Mouse (Mus musculus) embryo, embryonic 11 days (tissue): ENCODE data around the gene Rspo1.

Experiments used
- DNase-seq: peaks from one replicate; pipeline ENCODE4 v3.0.0-alpha.2; 2015

The Rspo1 gene

DNA sequence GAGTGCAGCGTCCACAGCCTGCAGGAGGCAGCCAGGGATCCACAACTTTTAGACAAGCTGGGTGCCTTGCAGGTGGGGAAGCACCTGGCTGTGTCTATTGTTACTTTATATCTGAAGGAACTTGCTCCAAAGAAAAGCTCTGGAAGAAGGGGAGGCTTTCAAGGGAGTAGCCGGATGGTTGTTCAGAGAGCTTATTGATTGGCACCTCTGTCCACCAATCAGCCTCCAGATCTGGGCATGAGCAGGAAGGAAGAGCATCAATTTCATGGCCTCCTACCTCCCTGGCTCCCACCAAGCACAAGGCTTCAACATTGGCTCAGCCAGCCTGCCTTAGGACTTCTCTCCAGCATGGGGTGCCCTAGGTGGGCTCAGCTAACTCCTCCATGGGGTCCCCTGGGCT is 12.9 kb upstream of the Rspo1 start:
- DNase-seq, result no peak

DNA sequence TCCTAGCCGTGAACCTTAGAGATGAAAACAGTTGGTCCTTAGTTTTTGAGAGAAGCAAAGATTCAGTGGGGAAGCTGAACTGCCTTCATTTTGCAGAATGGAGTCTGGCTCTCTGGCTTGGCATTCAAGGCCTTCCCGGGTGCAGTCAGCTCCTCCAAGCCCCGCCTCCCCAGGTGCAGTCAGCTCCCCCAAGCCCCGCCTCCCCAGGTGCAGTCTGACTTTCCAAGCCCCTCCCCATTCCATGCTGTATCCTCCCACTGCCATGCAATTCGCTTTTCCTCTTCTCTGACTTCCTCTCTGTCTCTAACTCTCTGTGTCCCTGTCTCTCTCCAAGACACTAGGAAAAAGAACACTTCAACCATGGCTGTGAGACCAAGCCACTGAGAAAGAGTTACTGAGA is 8.0 kb upstream of the Rspo1 start:
- no peak for DNase-seq

DNA sequence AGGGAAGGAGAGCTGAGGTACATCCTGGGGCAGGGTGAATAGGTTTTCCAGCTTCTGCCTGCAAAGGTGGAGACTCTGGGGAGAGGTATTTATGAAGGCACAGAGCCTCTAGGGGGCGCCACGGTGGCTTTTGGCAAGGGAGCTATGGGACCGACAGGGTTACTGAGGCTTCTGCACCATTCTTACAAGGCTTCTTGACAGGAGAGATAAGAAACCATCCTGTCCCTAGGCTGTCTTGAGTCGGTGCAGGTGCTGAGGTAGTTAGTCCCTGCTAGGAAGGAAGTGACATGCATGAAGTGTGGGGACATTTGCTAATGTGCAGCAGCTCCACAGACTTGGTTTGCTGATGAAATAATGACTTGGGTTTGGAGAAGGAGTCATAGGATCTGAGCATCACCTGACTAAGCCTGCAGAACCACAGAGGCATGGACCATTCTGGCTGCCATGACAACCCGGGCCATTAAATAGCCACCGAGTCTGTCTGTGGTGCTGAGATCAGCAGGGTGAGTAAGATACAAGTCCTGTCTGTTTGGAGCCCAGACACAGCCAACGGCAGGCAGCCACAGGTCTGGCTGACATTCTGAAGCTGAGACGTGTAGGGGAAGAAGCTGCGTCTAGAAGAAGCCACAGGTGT is 2.2 kb upstream of the Rspo1 start:
- no peak for DNase-seq

DNA sequence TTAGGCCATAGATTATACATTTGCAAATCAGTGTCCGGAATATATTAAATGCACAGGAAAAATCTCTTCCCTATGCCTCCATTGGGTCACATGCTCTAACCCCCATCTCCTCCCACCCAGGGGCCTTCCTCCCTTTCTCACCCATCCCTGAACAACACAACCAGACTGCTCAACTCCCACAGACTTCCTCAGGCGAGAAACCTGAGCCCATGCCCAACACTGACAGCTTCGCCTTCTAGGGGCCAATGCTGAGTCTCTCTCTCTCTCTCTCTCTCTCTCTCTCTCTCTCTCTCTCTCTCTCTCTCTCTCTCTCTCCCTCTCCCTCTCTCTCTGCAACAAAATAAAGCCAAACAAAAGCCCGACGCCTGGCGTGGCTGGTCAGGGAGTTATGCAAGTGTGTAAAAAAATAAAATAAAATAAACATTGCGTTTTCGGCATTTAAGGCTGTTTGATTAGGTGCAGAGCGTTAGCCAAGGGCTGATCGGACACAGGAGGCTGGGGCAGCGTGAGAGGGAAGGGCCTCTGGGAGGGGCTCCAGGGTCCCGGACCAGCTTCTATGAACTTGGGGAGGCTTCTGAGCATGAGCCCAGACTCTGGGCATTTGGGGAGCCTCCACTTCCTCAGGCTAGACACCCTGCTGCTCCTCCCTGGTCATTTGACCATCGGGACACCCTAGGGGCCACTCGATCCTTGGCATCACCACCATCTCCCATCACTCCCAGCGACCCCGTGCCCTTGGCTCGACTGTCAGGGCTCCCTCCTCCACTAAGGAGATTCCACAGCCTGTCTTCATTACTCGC is 1.2 kb upstream of the Rspo1 start:
- DNase-seq, result no peak

DNA sequence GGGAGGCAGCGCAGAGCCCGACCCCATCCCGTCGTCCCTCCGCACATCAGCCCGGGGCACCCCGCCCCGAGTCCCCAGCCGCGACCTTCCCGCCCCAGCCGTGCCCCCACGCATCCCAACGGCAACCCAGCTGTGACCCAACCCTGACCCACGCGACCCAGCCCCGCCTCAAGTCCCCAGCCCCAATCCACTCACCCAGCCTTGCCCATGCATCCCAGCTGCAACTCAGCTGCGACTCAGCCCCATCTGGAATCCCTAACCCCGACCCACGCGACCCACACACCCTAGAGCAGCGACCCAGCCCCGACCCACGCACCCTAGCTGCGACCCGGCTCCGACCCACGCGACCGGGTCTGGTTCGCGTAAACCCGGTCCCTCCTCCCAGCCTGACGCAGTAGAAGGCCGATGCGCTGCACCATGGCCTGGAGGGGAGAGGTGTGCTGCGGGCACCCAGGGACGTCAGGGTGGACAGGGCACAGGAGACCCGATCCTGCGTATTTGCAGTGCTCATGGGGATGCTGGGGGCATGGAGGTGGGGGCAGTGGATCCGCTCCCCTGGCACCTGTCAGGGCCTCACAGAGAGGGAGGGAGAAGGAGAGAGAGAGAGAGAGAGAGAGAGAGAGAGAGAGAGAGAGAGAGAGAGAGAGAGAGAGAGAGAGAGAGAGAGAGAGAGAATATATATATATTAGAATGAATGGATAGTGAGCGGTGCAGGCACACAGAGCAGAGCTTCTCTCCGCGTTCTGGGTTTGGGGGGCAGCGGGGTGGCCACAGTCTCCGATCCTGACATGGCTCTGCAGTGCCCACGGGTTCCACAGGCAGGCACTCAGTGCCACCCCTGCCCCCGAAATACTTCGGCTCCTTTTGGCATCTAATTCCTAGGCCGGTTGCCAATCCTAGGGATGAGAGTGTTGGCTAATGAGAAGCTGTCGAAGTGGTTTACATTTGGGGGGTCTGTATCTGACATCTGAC is 795 bp downstream of the Rspo1 start:
- DNase-seq, result no peak

DNA sequence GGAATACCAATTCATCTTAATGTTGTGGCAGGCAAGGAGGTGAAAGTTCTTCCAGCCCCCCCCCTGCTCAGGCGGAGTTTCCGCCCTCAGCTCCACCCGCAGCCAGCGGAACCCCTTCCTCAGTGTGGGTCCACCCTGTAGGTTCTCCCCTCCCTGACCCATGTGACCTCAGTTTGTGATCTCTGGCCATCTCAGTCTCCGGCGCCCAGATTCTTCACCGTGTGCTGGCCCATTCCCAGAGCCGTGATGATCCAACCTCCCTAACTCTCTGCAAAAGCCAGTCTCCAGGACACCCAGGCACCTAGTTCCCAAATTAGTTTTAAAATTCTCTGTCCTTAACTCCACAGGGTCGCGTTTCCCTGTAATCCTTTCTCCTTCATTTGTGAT is 1.5 kb downstream of the Rspo1 start:
- DNase-seq, result no peak

DNA sequence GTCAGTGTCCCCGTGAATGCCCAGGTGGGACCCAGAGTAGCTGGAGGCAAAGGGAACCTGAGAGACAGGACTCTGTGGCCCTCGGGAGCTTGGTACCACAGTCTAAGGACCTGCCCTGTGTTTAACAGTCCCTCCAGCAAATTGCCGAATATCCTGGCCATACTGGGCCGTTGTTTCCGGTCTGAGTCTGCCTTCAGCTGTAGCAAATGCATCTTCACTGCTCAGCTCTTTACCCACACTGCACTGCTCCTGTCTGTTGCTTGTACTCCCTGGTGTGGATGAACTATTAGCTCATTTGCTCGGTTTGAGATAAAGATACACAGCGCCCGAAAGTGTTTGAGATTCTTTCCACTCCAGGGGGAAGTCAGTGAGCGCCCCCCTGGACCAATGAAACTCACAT is 2.2 kb downstream of the Rspo1 start:
- DNase-seq, result no peak

DNA sequence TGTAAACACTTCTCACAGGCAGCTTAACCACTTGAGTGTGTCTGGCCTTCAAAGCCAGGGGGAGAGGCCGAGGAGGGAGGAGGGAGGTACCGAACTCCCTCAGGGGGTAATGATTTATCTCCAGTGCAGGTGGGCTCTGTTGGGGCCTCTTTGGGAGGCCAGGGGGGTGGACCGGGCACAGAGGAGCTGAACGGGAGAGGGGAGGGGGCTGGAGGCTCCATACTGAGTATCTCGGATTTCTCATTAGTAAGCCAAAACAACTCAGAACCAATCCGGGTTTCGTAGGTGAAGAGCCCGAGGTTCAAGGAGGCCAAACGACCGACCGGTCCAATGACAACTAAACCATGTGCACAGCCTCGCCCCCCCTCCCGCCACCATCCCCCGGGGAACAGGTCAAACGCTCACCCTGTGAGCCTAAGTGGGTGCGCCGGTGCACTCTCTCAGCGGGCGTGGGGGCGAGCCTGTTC is 3.6 kb downstream of the Rspo1 start:
- peak; percentile 66 for DNase-seq

DNA sequence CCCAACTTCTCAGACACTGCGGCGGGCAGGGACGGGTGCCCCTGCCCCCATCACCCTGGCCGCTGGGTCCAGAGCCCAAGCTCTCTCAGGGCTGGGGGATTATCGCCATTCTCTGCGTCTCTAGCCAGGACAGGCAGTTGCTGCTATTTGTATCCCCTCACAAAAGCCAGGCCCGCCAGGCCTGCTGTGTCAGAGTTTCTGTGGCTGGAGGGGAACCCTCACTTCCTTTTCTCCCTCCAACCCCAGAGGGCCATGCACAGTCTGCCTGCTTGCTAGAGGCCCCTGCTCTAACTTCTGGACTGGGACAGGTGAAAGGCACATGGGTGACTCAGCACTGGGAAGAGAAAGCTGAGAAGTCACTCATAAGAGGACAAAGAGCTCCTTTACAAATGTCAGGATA is 4.1 kb downstream of the Rspo1 start:
- DNase-seq, result no peak

DNA sequence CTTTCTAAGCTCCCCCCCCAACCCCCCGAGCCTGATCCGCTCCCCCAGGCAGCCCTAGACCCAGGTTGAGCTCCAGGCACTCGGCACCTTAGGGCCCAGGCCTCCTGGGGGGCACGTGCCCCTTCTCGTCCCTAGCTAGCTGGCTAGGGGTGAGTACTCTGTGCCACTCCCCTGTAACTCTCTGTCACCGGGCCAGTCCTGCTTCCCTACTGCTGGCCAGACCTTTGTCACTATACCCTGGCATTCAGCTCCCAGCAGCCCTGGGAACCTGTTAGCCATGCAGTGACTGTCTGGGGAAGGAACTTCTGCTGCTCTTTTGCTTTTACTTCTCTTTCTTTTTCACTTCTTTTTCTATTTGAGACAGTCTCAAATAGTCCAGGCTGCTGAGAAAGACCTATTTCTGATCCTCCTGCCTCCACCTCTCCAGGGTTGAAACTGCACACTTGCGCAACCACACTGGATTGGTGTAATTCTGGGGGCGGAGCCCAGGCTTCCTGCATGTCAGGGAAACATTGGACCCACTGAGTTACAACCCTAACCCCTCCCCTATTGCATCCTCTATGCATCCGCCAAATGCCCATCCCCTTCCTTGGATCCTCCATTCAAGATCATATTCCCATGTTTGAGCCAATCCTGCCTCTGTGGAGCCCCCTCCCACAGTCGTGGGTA is 11.4 kb downstream of the Rspo1 start:
- no peak for DNase-seq

DNA sequence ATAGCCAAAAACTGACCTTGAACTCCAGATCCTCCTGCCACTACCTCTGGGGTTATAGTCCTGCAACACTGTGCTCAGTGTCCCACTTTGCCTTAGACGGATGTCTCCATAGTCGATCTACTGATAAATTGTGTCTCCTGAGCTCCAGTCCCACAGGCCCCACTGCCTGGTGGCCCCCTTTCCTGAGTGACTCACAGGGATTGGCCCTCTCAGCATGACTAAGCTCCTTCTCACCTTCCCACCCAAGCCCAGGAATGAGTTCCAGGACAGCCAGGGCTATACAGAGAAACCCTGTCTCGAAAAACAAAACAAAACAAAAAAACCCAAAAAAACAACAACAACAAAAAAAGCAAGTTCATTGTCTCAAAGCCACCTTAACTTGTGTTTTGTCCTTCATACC is 13.3 kb downstream of the Rspo1 start:
- DNase-seq, result no peak

DNA sequence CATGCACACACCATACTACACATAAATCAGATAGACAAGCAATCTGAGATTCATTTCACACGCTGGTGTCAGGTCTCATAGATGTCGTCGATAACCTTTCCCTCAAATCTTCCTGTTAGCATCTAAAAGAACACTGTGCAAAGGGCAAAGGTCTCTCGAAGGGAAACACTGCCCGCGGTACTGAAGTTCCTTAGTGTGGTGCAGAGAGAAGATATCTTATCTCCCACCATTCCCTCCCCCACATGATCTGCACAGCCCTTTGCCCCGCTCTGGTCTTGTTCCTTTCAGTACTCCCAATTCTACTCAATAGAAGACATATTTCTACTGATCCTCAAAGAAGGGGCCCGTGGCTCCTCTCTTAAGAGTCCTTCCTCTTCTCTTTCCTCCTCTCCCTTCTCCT is 16.7 kb downstream of the Rspo1 start:
- DNase-seq, result no peak

DNA sequence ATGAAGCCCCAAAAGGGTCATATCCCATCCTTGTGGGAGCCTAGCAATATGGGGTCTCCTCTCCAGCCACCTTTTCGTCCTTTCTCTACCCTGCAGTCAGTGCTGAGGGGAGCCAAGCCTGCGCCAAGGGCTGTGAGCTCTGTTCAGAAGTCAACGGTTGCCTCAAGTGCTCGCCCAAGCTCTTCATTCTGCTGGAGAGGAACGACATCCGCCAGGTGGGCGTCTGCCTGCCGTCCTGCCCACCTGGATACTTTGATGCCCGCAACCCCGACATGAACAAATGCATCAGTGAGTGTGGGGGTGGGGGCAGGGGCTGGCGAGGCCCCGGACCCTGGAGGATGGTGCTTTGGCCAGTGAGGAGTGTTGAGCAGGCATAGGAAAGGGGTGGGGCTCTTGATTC is 18.7 kb downstream of the Rspo1 start:
- DNase-seq, result no peak

DNA sequence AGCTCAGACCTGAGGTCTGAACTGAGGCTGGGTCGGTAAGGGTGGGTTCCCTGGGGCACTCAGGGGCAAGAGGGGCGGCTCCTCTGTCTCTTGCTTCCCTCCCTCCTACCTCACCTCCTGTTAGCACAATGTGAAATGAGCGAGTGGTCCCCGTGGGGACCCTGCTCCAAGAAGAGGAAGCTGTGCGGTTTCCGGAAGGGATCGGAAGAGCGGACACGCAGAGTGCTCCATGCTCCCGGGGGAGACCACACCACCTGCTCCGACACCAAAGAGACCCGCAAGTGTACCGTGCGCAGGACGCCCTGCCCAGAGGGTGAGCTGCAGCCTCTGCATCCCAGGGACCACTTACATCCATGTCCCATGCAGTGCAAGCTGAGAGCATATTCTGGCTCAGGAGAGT is 21.2 kb downstream of the Rspo1 start:
- DNase-seq, result peak; percentile 12

DNA sequence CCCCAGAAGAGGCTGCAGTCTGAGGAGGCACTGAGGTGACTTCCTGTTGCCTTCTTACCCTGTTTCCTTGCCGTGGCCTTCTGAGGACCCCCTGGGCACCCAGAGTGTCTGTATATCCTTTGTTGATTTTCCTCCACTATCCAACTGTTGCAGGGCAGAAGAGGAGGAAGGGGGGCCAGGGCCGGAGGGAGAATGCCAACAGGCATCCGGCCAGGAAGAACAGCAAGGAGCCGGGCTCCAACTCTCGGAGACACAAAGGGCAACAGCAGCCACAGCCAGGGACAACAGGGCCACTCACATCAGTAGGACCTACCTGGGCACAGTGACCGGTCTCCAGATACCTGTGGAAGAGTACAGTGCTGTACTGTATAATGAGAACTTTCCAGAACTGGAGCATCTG is 22.0 kb downstream of the Rspo1 start:
- no peak for DNase-seq

DNA sequence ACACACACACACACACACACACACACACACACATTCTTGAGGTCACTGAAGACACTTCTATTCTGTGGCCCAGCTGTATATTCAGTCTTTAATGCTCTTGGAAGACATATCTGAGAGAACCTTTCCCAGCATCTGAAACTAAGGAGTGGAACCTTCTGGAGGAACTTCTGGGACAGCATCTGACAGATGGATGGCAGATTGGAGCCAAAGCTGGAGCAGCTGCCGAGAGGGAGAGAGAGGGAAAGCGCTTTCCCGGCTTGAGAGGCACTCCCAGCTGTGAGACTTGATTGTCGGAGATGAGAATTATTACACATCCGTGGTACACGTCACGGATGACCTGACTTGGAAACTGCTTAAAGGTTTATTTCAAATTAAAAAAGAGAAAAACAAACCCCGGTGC is 22.5 kb downstream of the Rspo1 start:
- no peak for DNase-seq

DNA sequence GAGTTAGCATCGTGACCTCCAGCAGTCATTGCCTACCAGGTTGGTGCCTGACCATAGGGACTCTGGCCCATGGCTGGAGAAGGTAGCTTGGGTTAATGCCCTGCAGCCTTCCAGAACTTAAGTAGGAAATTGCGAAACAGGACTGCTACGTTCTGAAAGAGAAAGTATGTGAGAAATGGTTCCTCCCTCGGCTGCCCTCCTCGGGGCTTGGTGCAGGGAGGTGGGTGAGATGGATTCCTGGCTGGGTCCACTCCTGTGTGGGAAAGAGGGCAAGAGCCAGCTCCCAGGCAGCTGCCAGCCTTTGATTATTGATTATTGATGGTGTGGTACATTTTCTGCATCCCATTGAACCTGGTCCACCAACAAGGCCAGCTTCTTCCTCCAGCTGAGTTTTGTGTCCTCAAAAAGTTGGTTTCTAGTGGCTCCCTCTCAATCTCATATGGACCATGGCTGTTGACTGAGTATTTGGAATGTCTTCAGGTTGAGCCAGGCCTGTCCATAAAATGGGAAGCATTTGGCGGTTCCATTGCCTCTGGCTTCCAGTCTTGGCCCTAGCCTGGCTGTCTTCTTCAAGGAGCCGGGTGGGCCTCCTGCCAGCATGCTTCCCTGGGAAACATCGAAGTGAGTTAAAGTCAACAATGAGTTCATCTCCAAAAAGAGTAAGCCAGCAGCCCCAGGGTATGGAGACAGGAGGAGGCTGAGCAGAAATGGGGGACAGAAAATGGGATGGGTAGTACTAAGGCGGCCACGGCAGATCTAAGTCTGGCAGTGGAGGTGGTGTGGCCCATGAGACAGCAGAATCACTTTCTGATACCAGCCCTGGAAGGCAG is 29.8 kb downstream of the Rspo1 start, which contains the start of gene Gnl2:
Gnl2 (plus strand) TSS at position 780 of the 830 bp plus-strand sequence.
- no peak for DNase-seq

DNA sequence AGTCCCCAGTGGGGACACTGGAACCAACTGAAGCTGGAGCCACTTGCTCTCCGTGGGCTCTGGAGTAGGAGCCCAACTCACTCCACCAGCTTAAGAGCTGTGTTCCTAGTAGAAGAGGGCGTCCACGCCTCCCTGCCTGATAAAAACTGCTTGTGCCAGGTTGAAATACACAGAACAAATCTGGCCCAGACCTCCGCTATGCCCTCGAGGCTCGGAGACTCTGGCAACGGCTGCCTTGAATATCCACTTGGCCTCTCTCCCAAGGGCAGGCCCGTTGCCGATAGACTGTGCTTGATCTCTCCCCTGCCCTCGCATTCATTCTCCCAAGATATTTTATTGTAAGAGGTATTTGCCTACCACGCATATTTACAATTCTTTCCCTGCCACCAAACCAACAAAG is 31.2 kb downstream of the Rspo1 start:
- no peak for DNase-seq

DNA sequence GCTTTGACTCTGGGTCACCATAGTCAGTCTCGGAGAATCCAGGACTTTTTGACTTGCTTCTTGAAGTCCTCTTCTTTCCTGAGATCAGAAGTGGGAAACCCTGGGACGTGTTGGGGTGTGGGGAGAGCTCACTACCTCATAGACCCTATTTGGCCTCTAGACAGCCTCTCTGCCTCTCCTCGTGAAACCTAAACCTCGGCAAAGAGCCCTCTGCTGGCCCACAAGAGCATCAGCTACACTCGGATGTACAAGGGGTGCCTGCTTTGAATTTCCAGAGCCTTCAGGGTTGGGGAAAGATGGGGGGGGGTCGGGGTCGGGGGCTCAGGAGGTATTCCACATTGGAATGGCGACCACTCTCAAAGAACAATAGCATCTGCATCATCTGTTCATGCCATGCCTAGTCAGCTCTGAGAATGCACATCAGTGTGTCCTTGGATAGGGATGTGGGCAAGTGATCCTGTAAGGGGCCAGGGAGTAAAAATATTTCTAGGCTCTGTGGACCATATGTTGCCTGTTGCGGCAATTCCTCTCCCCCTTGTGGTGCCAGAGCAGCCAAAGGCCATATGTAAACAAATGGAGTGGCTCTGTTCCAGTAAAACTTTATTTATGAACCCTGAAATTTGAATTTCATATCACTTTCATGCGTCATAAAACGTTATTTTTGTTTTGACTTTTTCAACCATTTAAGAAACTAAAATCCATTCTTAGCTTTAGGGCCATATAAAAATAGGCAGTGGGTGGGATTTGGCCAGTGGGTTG is 34.7 kb downstream of the Rspo1 start:
- DNase-seq, result peak; percentile 55

DNA sequence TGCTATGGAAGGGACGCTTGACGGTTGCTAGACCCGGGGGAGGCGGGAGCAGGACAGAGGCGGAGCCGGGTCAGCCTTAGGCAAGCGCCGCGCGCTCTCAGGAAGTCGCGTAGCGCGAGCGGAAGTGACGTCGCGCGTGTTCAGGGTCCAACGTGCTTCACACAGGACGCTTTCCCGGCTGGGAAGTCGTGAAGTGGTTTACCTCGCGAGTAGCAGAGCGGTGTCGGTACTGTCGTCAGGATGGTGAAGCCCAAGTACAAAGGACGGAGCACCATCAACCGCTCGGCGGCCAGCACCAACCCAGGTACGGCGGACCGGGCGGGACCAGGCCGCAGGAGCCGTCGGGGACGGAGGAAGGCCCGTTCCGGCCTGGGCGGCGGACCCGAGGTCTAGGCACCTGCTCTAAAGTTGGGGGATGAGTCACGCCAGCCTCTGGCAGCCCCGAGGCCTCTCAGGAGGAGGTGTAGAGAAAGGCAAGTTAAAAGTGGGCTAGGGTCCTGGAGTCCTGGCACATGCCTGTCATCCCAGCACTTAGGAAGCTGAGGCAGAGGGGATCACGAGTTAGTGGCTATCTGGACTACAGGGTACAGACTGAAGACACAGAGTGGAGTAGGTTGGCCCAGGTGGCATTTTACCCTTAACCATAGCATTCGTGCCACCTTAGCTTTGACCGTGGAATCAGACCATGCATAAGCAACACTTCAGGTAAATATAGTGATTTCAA is 43.8 kb downstream of the Rspo1 start:
- DNase-seq, result peak; percentile 100
